Mouse (Mus musculus) ES-Bruce4 (cell line): ENCODE data around the gene Aak1.

Experiments used
- CTCF ChIP-seq: IDR thresholded peaks from one replicate; pipeline ENCODE4 v1.8.1; 2011; ENCODE audit warnings: low read depth, low read length
- POLR2A ChIP-seq: IDR thresholded peaks from one replicate; pipeline ENCODE4 v1.8.1; 2011; ENCODE audit warnings: low read length; ENCODE audit not compliant: insufficient read depth

DNA sequence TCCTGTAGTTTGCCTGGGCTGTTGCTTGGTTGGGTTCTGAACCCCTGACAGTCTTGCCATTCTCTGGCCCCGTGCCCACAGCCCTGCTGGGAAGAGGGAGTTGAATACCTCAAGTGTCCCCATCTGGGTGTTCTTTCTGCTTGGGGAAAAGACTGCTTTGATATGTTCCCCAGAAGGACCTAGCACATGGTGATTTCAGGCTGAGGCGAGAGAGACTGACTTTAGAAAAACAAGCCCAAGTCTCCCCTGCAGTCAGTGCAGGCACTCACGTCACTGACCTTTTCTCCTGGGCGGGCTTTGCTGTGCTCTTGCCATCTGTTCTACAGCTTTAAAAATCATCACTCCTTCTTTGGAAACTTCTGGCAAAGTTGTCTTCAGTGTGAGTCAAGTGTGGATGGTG lies 67.9 kb downstream of the Aak1 start:
- TF ChIP-seq CTCF (no peak), POLR2A (no peak)
